Mouse (Mus musculus) lung, embryonic 15.5 days (tissue): Measurements from ENCODE around the gene Bpifb5. TPM values are rescaled to one million over a fixed set of nuclear protein-coding genes. Genes with fewer than 3 reads are reported as not detected.
"Not testable (repeated sequence)": the region's sequence is repeated elsewhere in the genome, so short reads cannot be mapped to it uniquely, and the experiment has no call there.

ENCODE experiments used
- ATAC-seq: fragments of 200-750 bp; cut with Nextera tagmentation; 2 replicates; pipeline ENCODE4 v1.8.0; 2017; ENCODE audit warnings: moderate number of reproducible peaks, borderline replicate concordance; ENCODE audit not compliant: low FRiP score, low TSS enrichment; ENCODE audit errors: extremely low read depth
- H3K27ac ChIP-seq: fragments of 300-500 bp; sonication (generic); 2 replicates; pipeline ENCODE4 v1.5.1; 2015; ENCODE audit warnings: moderate library complexity, mild to moderate bottlenecking, inconsistent platforms
- H3K27me3 ChIP-seq: fragments of 300-500 bp; sonication (generic); 2 replicates; pipeline ENCODE4 v1.6.1; 2015; ENCODE audit warnings: inconsistent platforms
- H3K36me3 ChIP-seq: fragments of 300-500 bp; sonication (generic); 2 replicates; pipeline ENCODE4 v1.6.1; 2015; ENCODE audit warnings: inconsistent platforms
- H3K4me1 ChIP-seq: fragments of 300-500 bp; sonication (generic); 2 replicates; pipeline ENCODE4 v1.6.1; 2015; ENCODE audit warnings: inconsistent platforms
- H3K4me2 ChIP-seq: fragments of 300-500 bp; sonication (generic); 2 replicates; pipeline ENCODE4 v1.6.1; 2015; ENCODE audit warnings: inconsistent platforms, mild to moderate bottlenecking, moderate library complexity
- H3K4me3 ChIP-seq: fragments of 300-500 bp; sonication (generic); 2 replicates; pipeline ENCODE4 v1.5.1; 2015; ENCODE audit warnings: mild to moderate bottlenecking, inconsistent platforms
- H3K9ac ChIP-seq: fragments of 300-500 bp; sonication (generic); 2 replicates; pipeline ENCODE4 v1.6.1; 2015; ENCODE audit warnings: inconsistent platforms
- H3K9me3 ChIP-seq: fragments of 300-500 bp; sonication (generic); 2 replicates; pipeline ENCODE4 v1.6.1; 2016; ENCODE audit warnings: inconsistent platforms
- WGBS: fragments of 180-500 bp; shearing (Covaris S2); methylation state at CpG from one replicate; pipeline ENCODE4 v1.1.7; 2015; 5-methylcytosine and 5-hydroxymethylcytosine counted together
- polyA plus RNA-seq: library from polyadenylated mRNA; unstranded; fragments of >200 nt; fragmentation: Nextera tagmentation; extraction: Ambion mirVana; gene quantifications from 2 replicates; pipeline ENCODE4 v1.2.1, GENCODE M21; 2015

Gene Bpifb5
- polyA plus RNA-seq, 1 experiment from 2014 or later = 1.2 TPM

DNA sequence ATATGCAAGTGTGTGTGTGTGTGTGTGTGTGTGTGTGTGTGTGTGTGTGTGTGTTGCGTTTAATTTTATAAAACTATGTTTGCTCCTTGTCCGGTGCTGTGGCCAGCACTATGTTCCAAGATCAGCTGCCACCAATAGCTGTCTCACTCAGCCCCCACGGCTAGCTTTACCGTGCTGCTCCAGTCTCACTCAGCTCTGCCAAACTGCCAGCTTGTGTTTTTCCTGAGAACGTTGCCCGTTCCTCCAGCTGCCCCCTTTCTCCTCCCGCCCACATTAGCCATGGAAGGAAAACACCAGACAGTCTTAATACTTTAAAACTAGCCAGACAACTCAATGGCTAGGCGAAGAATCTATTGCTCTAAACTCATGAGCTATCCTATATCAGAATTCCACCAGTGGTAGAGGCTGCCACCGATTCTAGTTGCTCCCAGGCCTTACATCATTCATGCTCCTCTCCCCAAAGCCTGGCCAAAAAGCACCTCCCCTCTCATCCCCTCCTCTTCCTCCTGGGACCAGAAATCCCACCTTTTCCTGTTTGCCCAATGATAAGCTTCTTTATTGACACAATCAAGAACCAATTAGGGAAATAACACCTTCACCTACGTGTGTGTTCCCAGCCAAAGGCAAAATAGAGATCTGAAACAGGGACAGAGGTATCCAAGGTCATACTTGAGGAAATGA lies 20.0 kb downstream of the Bpifb5 start:
- H3K4me1 ChIP-seq = no peaks in the 10 kb centered on the region
- no peak overlapping the region for H3K27ac ChIP-seq
- no peak overlapping the region for H3K4me2 ChIP-seq
- 78% methylated on average over 10 of the region's 10 CpGs for WGBS
- no peak for ATAC-seq
- H3K9me3 ChIP-seq = no peaks in the 10 kb centered on the region
- H3K36me3 ChIP-seq = no peaks in the 10 kb centered on the region
- no peak overlapping the region for H3K4me3 ChIP-seq
- no peaks in the 10 kb centered on the region for H3K27me3 ChIP-seq
- H3K9ac ChIP-seq = no peak overlapping the region

GRCm38 (mm10) chr2:154245322-154245721 lies 21.8 kb downstream of the Bpifb5 start:
- H3K36me3 ChIP-seq = no peaks in the 10 kb centered on the region
- no peak overlapping the region for H3K4me2 ChIP-seq
- no peaks in the 10 kb centered on the region for H3K4me1 ChIP-seq
- ATAC-seq = no peak
- no peaks in the 10 kb centered on the region for H3K27me3 ChIP-seq
- H3K27ac ChIP-seq = no peak overlapping the region
- H3K9me3 ChIP-seq = no peaks in the 10 kb centered on the region
- H3K9ac ChIP-seq = no peak overlapping the region
- H3K4me3 ChIP-seq = no peak overlapping the region
- WGBS = 86% methylated on average over 5 of the region's 5 CpGs

DNA sequence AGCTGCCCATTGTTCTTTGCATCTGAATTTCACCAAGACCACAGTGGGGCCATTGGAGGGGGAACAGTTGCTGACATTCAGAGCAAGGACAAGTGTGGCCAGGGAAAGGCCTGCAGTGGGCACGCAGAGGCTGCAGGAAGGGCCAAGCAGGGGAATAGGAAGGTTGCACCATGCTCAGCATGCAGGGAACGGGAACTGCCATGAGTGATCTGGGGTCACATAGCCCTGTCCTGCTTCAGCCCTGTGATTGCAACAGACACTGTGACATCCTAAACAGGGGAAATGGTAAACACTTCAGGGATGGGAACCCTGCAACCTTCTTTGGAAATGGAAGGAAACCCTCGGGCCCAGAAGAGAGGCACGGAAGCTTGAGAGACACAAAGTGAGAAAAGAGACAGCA lies 31.7 kb downstream of the Bpifb5 start:
- not testable (repeated sequence) for H3K27me3 ChIP-seq, ATAC-seq, H3K36me3 ChIP-seq, H3K4me2 ChIP-seq, H3K27ac ChIP-seq, H3K9ac ChIP-seq, H3K4me1 ChIP-seq, H3K4me3 ChIP-seq, H3K9me3 ChIP-seq
- WGBS = 64% methylated on average over 2 of the region's 4 CpGs

GRCm38 (mm10) chr2:154255770-154256169 lies 32.2 kb downstream of the Bpifb5 start:
- Histone ChIP-seq H3K9ac (no peak overlapping the region), H3K27me3 (no peaks in the 10 kb centered on the region), H3K4me1 (no peaks in the 10 kb centered on the region), H3K27ac (no peak overlapping the region), H3K9me3 (no peaks in the 10 kb centered on the region), H3K36me3 (no peaks in the 10 kb centered on the region), H3K4me3 (no peak overlapping the region), H3K4me2 (no peak overlapping the region)
- WGBS = 78% methylated on average over 4 of the region's 4 CpGs
- no peak for ATAC-seq

DNA sequence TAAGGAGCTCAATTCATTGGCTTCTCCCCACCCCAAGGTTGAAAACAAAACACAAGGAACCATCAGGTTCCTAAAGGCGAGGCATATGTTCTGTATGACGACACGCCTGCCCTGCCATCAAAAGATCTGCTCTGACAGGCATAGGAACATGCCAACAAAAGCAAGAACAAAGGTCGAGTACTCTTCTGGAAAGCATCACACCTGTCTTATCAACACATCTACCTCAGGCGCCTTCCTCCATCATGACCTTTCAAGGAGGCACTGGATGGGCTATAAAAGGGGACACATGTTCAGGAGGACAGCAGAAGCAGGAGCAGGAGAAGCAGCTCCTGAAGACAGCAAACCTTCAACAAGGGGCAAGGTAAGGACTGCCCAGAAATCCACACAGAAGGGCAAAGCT lies 34.0 kb downstream of the Bpifb5 start, which contains the start of gene Bpifb9a:
TSS of gene Bpifb9a (plus strand) at position 301 of the 400 bp plus-strand sequence.
- H3K4me2 ChIP-seq, H3K9ac ChIP-seq, ATAC-seq, H3K36me3 ChIP-seq, H3K4me3 ChIP-seq, H3K27ac ChIP-seq, H3K4me1 ChIP-seq, H3K27me3 ChIP-seq, H3K9me3 ChIP-seq: not testable (repeated sequence)
- 70% methylated on average over 5 of the region's 5 CpGs for WGBS

DNA sequence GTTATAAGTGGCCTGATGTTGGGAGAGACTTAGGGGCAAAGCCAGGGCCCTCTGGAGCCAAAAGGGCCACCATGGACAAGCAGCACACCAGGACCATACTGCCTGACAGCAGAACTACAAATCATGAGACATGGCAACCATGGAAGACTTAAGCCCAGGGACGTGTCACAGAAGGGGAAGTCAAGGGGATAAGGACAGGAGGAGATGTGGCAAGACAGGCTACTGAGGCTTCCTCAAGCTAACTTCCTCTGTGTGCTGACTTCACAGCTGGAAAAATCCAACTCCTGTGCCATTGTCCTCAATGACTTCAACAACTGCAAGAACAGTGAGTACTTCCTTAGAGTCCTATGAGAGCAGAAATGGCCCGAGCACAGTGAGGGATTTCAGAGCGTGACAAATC lies 40.9 kb downstream of the Bpifb5 start:
- not testable (repeated sequence) for H3K4me1 ChIP-seq, H3K4me3 ChIP-seq, H3K9ac ChIP-seq, H3K36me3 ChIP-seq, H3K4me2 ChIP-seq, H3K27ac ChIP-seq, H3K9me3 ChIP-seq, H3K27me3 ChIP-seq, ATAC-seq
- 78% methylated on average over 3 of the region's 3 CpGs for WGBS

Other genes with a start within 250 kb of the Bpifb5 start
- gene Bpifa6, start 248.8 kb upstream of the Bpifb5 start, polyA plus RNA-seq = not detected in 2 replicates
- gene Bpifa2, start 215.5 kb upstream of the Bpifb5 start, polyA plus RNA-seq = not detected in 2 replicates
- not detected in 2 replicates for gene Bpifa3, start 93.4 kb upstream of the Bpifb5 start, polyA plus RNA-seq
- gene Bpifa1, start 80.9 kb upstream of the Bpifb5 start, polyA plus RNA-seq = 2.2 and 18.2 TPM in 2 replicates
- not detected in 2 replicates for gene Bpifa5, start 61.1 kb upstream of the Bpifb5 start, polyA plus RNA-seq
- gene Bpifb1, start 32.9 kb upstream of the Bpifb5 start, polyA plus RNA-seq = 0.90 and 1.6 TPM in 2 replicates
- gene Bpifb9a, start 34.1 kb downstream of the Bpifb5 start, polyA plus RNA-seq = not detected in 2 replicates
- gene Bpifb9b, start 83.5 kb downstream of the Bpifb5 start, polyA plus RNA-seq = not detected in 2 replicates
- gene Cdk5rap1, start 149.3 kb downstream of the Bpifb5 start, polyA plus RNA-seq = 17.8 and 19.8 TPM in 2 replicates
- 8.6 and 10.5 TPM in 2 replicates for gene Snta1, start 184.4 kb downstream of the Bpifb5 start, polyA plus RNA-seq
- gene Cbfa2t2, start 212.7 kb downstream of the Bpifb5 start, polyA plus RNA-seq = 33.6 and 37.6 TPM in 2 replicates